Mouse (Mus musculus): ENCODE results near the gene Cers3.

Cers3 gene

GRCm38 (mm10) chr7:66743377-66743781, at the start of gene Cers3:
Cers3 (plus strand) TSS chr7:66743504.
- no peak for DNase-seq (ENCODE audit: low spot score)

- DNase-seq (ENCODE audit: low spot score) = no peak
Observed at GRCm38 (mm10) chr7:66694467-66694866, 48.8 kb upstream of the Cers3 start.

- no peak for DNase-seq (ENCODE audit: low spot score)
Observed at GRCm38 (mm10) chr7:66702721-66703120, 40.6 kb upstream of the Cers3 start.

GRCm38 (mm10) chr7:66704631-66705030, 38.7 kb upstream of the Cers3 start:
- DNase-seq (ENCODE audit: low spot score) = no peak

- DNase-seq (ENCODE audit: low spot score) = no peak
Observed at GRCm38 (mm10) chr7:66711166-66711565, 32.1 kb upstream of the Cers3 start.

GRCm38 (mm10) chr7:66724514-66724913, 18.8 kb upstream of the Cers3 start:
- no peak for DNase-seq (ENCODE audit: low spot score)

GRCm38 (mm10) chr7:66724954-66725353, 18.4 kb upstream of the Cers3 start:
- no peak for DNase-seq (ENCODE audit: low spot score)

GRCm38 (mm10) chr7:66728072-66728471, 15.2 kb upstream of the Cers3 start:
- no peak for DNase-seq (ENCODE audit: low spot score)

GRCm38 (mm10) chr7:66729232-66729631, 14.1 kb upstream of the Cers3 start:
- no peak for DNase-seq (ENCODE audit: low spot score)

GRCm38 (mm10) chr7:66733431-66733830, 9.9 kb upstream of the Cers3 start:
- no peak for DNase-seq (ENCODE audit: low spot score)

GRCm38 (mm10) chr7:66733882-66734281, 9.4 kb upstream of the Cers3 start:
- DNase-seq (ENCODE audit: low spot score) = no peak

GRCm38 (mm10) chr7:66734466-66734865, 8.8 kb upstream of the Cers3 start:
- DNase-seq (ENCODE audit: low spot score) = no peak

GRCm38 (mm10) chr7:66734993-66735392, 8.3 kb upstream of the Cers3 start:
- no peak for DNase-seq (ENCODE audit: low spot score)

GRCm38 (mm10) chr7:66737418-66737817, 5.9 kb upstream of the Cers3 start:
- DNase-seq (ENCODE audit: low spot score) = no peak

GRCm38 (mm10) chr7:66741008-66741407, 2.3 kb upstream of the Cers3 start:
- no peak for DNase-seq (ENCODE audit: low spot score)

GRCm38 (mm10) chr7:66741412-66741811, 1.9 kb upstream of the Cers3 start:
- DNase-seq (ENCODE audit: low spot score) = no peak

GRCm38 (mm10) chr7:66746972-66747371, 3.7 kb downstream of the Cers3 start:
- no peak for DNase-seq (ENCODE audit: low spot score)

GRCm38 (mm10) chr7:66749998-66750397, 6.7 kb downstream of the Cers3 start:
- DNase-seq (ENCODE audit: low spot score) = no peak

- no peak for DNase-seq (ENCODE audit: low spot score)
Observed at GRCm38 (mm10) chr7:66753816-66754215, 10.5 kb downstream of the Cers3 start.

GRCm38 (mm10) chr7:66755611-66756010, 12.3 kb downstream of the Cers3 start:
- DNase-seq (ENCODE audit: low spot score) = no peak

- no peak for DNase-seq (ENCODE audit: low spot score)
Observed at GRCm38 (mm10) chr7:66769902-66770301, 26.6 kb downstream of the Cers3 start.

- DNase-seq (ENCODE audit: low spot score) = no peak
Observed at GRCm38 (mm10) chr7:66770706-66771105, 27.4 kb downstream of the Cers3 start.

- no peak for DNase-seq (ENCODE audit: low spot score)
Observed at GRCm38 (mm10) chr7:66771252-66771651, 27.9 kb downstream of the Cers3 start.

GRCm38 (mm10) chr7:66779411-66779810, 36.1 kb downstream of the Cers3 start:
- no peak for DNase-seq (ENCODE audit: low spot score)
